Mouse (Mus musculus) CH12F3 (cell line): ENCODE results near the gene Olfr1490.
"Not testable (repeated sequence)": the region's sequence is repeated elsewhere in the genome, so short reads cannot be mapped to it uniquely, and the experiment has no call there.

ENCODE experiments used
- in situ Hi-C: fragments of 300-500 bp; cut with MboI; formaldehyde crosslinking; loops from 2 replicates; pipeline ENCODE4 v1.14.3; 2020; ENCODE audit warnings: low sequenced_read_pairs

Olfr1490 gene

DNA sequence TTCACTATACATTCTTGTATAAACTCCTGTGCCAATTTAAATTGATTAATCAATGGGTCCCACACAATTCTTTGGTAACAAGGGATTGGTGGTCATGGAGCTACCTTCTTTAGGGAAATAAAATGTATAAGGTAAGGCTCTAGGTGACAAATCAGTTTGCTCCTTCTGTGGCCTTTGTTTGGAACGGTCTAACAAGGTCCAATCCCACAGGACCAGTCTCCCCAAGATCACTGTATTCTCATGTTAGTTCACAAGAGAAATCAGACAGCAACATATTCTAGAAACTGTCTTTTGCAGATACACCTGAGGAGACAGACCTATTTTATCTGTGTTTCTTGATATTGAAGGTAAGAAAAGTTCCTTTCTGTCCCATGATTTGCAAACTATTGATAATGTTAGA, at the start of gene Olfr1490:
Gene Olfr1490, plus strand, starts transcription at position 301 of the 400 bp plus-strand sequence.
- in situ Hi-C loops: no loop called here

DNA sequence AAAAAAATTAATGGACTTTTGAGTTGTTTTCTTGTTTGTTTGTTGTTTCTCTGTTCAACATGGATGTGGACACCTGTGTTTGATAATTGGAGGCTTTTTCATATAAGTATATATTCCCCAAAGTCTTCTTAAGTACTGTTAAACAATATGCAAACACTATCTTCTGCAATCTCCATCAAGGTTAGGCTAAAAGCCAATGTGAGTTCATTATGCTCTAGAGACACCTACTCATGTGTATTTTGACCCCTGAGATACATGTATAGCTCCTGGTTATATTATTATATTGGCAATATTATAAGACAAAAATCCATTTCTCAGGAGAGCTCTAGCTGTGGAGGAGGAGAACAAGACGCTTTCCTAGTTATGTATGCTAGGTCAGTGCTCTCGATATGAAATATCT, 33.8 kb upstream of the Olfr1490 start, which contains the start of gene Olfr1487:
Gene Olfr1487, plus strand, starts transcription at position 301 of the 400 bp plus-strand sequence.
- in situ Hi-C loops: not testable (repeated sequence)

DNA sequence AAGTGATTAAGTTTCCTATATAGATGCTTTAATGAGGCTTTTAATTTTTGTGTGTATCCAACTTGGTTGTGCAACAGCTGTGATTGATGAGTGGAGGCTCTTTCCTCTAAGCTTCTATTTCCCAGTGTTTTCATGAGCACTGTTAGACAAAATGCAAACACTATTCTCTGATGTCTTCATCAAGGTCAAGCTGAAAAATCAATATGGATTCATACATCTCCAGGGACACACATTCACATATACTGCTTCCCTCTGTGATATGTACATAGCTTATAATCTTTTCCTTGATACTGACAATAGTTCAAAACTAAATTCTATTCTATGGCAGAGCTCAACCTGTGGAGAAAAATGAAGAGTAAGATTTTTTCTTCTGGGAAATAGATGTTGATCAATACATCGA, 19.6 kb upstream of the Olfr1490 start, which contains the start of gene Olfr1489:
Gene Olfr1489, plus strand, starts transcription at position 301 of the 400 bp plus-strand sequence.
- in situ Hi-C loops: no loop called here

DNA sequence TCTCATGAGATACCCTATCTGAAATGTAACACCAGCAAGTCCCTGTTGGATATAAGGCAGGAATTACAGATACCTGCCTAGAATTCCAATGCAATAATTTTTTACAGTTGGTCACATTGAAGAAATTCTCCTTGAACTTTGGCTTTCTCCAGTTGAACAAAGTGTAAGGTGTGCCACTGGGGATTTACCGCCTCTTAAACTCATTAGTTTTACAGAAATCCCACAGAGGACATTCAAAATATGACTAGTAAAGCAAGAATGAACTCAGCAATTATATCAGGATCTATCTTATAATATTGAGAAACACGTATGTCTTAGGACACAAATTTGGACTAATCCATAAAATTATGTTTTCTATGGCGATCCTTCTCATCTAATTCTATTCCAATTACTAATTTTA, 46.1 kb downstream of the Olfr1490 start, which contains the start of gene Olfr1491:
Gene Olfr1491, plus strand, starts transcription at position 301 of the 400 bp plus-strand sequence.
- in situ Hi-C loops: no loop called here
